Mouse (Mus musculus) E14TG2a.4 (cell line): ENCODE measurements at regions not wholly inside any gene's neighbourhood (a gene's known extent, or its start where the extent isn't known, plus 50 kb on each side); places are given as distances from the start of the nearest gene placed in this dataset.

Experiments used
- CTCF ChIP-seq: conservative IDR thresholded peaks from 2 replicates; pipeline ENCODE4 v1.5.1; 2014; ENCODE audit warnings: low read length
- NANOG ChIP-seq: IDR thresholded peaks from 2 replicates; pipeline ENCODE4 v1.6.1; 2014; ENCODE audit warnings: borderline replicate concordance, low read length, mixed read lengths

- no peak for TF ChIP-seq CTCF
- TF ChIP-seq NANOG: no peak
Observed at GRCm38 (mm10) chr2:75517096-75517495, 142.0 kb upstream of the Hnrnpa3 start.
